Mouse (Mus musculus) lung, embryonic 16.5 days (tissue): ENCODE measurements around the gene Slco1a1. TPM values are rescaled to one million over a fixed set of nuclear protein-coding genes. Genes with fewer than 3 reads are reported as not detected.

Source experiments
- ATAC-seq: fragments of 200-750 bp; cut with Nextera tagmentation; 2 replicates; pipeline ENCODE4 v1.8.0; 2017; ENCODE audit warnings: low read depth, mild to moderate bottlenecking, moderate library complexity
- H3K27ac ChIP-seq: fragments of 300-500 bp; sonication (generic); 2 replicates; pipeline ENCODE4 v1.5.1; 2014; ENCODE audit warnings: mild to moderate bottlenecking, control low read depth, low read length
- H3K27me3 ChIP-seq: fragments of 300-500 bp; sonication (generic); 2 replicates; pipeline ENCODE4 v1.6.1; 2014; ENCODE audit warnings: low read depth, low read length, mixed read lengths; ENCODE audit not compliant: control insufficient read depth, insufficient read depth
- H3K36me3 ChIP-seq: fragments of 300-500 bp; sonication (generic); 2 replicates; pipeline ENCODE4 v1.6.1; 2014; ENCODE audit warnings: low read length; ENCODE audit not compliant: control insufficient read depth, insufficient read depth
- H3K4me1 ChIP-seq: fragments of 300-500 bp; sonication (generic); replicated peaks from 2 replicates; pipeline ENCODE4 v1.6.1; 2014; ENCODE audit warnings: low read length, mixed read lengths; ENCODE audit not compliant: control insufficient read depth, insufficient read depth
- H3K4me2 ChIP-seq: fragments of 300-500 bp; sonication (generic); 2 replicates; pipeline ENCODE4 v1.6.1; 2014; ENCODE audit warnings: low read depth, low read length, control low read depth
- H3K4me3 ChIP-seq: fragments of 300-500 bp; sonication (generic); 2 replicates; pipeline ENCODE4 v1.5.1; 2014; ENCODE audit warnings: mild to moderate bottlenecking, low read length, control low read depth
- H3K9ac ChIP-seq: fragments of 300-500 bp; sonication (generic); 2 replicates; pipeline ENCODE4 v1.6.1; 2014; ENCODE audit warnings: low read length, control low read depth
- H3K9me3 ChIP-seq: fragments of 300-500 bp; sonication (generic); 2 replicates; pipeline ENCODE4 v1.6.1; 2016; ENCODE audit warnings: low read length; ENCODE audit not compliant: control insufficient read depth
- WGBS: fragments of 180-500 bp; shearing (Covaris S2); extraction: QIAGEN DNeasy Blood & Tissue Kit; methylation state at CpG from one replicate; pipeline ENCODE4 v1.1.7; 2014; 5-methylcytosine and 5-hydroxymethylcytosine counted together
- polyA plus RNA-seq: library from polyadenylated mRNA; unstranded; fragments of >200 nt; fragmentation: Nextera tagmentation; extraction: Ambion mirVana; gene quantifications from 2 replicates; pipeline ENCODE4 v1.2.1, GENCODE M21; 2015

Slco1a1 gene
- not detected in 2 replicates for polyA plus RNA-seq

- no peak within 1 kb of the TSS for H3K9ac ChIP-seq
- H3K27me3 ChIP-seq, result no peaks in the 10 kb centered on the region
- H3K36me3 ChIP-seq, result no peaks in the 10 kb centered on the region
- ATAC-seq, result no peak
- no peak within 1 kb of the TSS for H3K4me2 ChIP-seq
- no peak within 1 kb of the TSS for H3K27ac ChIP-seq
- H3K4me3 ChIP-seq, result no peak within 1 kb of the TSS
- no peaks in the 10 kb centered on the region for H3K9me3 ChIP-seq
- H3K4me1 ChIP-seq, result no peaks in the 10 kb centered on the region
Measured at GRCm38 (mm10) chr6:141946862-141947261, at the start of gene Slco1a1. TSS of gene Slco1a1 (minus strand) at chr6:141946962.

GRCm38 (mm10) chr6:141986772-141987171 is 40.0 kb upstream of the Slco1a1 start:
- no peaks in the 10 kb centered on the region for H3K9me3 ChIP-seq
- ATAC-seq, result no peak
- 99% methylated on average over 6 of the region's 6 CpGs for WGBS

GRCm38 (mm10) chr6:141984644-141985043 is 37.9 kb upstream of the Slco1a1 start:
- H3K36me3 ChIP-seq, result no peaks in the 10 kb centered on the region
- no peak overlapping the region for H3K4me2 ChIP-seq
- no peaks in the 10 kb centered on the region for H3K27me3 ChIP-seq
- no peak overlapping the region for H3K4me3 ChIP-seq
- H3K4me1 ChIP-seq, result no peaks in the 10 kb centered on the region
- no peak for ATAC-seq
- H3K9ac ChIP-seq, result no peak overlapping the region
- no peaks in the 10 kb centered on the region for H3K9me3 ChIP-seq
- WGBS, result 40% methylated on average over 3 of the region's 3 CpGs
- no peak overlapping the region for H3K27ac ChIP-seq

More at GRCm38 (mm10) chr6:141986772-141987171, 40.0 kb upstream of the Slco1a1 start:
- no peak overlapping the region for H3K4me2 ChIP-seq
- no peaks in the 10 kb centered on the region for H3K27me3 ChIP-seq
- H3K9ac ChIP-seq, result no peak overlapping the region
- H3K36me3 ChIP-seq, result no peaks in the 10 kb centered on the region
- no peak overlapping the region for H3K4me3 ChIP-seq
- H3K27ac ChIP-seq, result no peak overlapping the region
- no peaks in the 10 kb centered on the region for H3K4me1 ChIP-seq

- no peaks in the 10 kb centered on the region for H3K27me3 ChIP-seq
- H3K4me3 ChIP-seq, result no peak overlapping the region
- H3K27ac ChIP-seq, result no peak overlapping the region
- H3K4me2 ChIP-seq, result no peak overlapping the region
- WGBS, result 70% methylated on average over 1 of the region's 1 CpGs
- no peak overlapping the region for H3K9ac ChIP-seq
- ATAC-seq, result no peak
- no peaks in the 10 kb centered on the region for H3K9me3 ChIP-seq
- 0 out of 2 replicates have a peak, but pooled peaks cover 2% of the 10 kb centered on the region for H3K4me1 ChIP-seq
- no peaks in the 10 kb centered on the region for H3K36me3 ChIP-seq
Measured at GRCm38 (mm10) chr6:141962420-141962819, 15.7 kb upstream of the Slco1a1 start.

- H3K27me3 ChIP-seq, result no peaks in the 10 kb centered on the region
- H3K27ac ChIP-seq, result no peak overlapping the region
- H3K36me3 ChIP-seq, result no peaks in the 10 kb centered on the region
- H3K4me1 ChIP-seq, result 0 out of 2 replicates have a peak, but pooled peaks cover 2% of the 10 kb centered on the region
- no peak overlapping the region for H3K9ac ChIP-seq
- H3K4me3 ChIP-seq, result no peak overlapping the region
- no peak overlapping the region for H3K4me2 ChIP-seq
- H3K9me3 ChIP-seq, result no peaks in the 10 kb centered on the region
- 85% methylated on average over 3 of the region's 3 CpGs for WGBS
- ATAC-seq, result no peak
Measured at GRCm38 (mm10) chr6:141961861-141962260, 15.1 kb upstream of the Slco1a1 start.

- 35% methylated on average over 5 of the region's 5 CpGs for WGBS
- Histone ChIP-seq H3K4me3 (no peak overlapping the region), H3K27me3 (no peaks in the 10 kb centered on the region), H3K4me2 (no peak overlapping the region), H3K9ac (no peak overlapping the region), H3K27ac (no peak overlapping the region), H3K4me1 (0 out of 2 replicates have a peak, but pooled peaks cover 2% of the 10 kb centered on the region), H3K9me3 (no peaks in the 10 kb centered on the region), H3K36me3 (no peaks in the 10 kb centered on the region)
- no peak for ATAC-seq
Measured at GRCm38 (mm10) chr6:141960482-141960881, 13.7 kb upstream of the Slco1a1 start.

GRCm38 (mm10) chr6:141940451-141940850 is 6.3 kb downstream of the Slco1a1 start:
- Histone ChIP-seq H3K4me2 (no peak overlapping the region), H3K27ac (no peak overlapping the region), H3K9ac (no peak overlapping the region), H3K4me1 (no peaks in the 10 kb centered on the region), H3K4me3 (no peak overlapping the region), H3K9me3 (no peaks in the 10 kb centered on the region), H3K36me3 (no peaks in the 10 kb centered on the region), H3K27me3 (no peaks in the 10 kb centered on the region)
- 42% methylated on average over 1 of the region's 1 CpGs for WGBS
- no peak for ATAC-seq

- Histone ChIP-seq H3K27me3 (no peaks in the 10 kb centered on the region), H3K27ac (no peak overlapping the region), H3K9ac (no peak overlapping the region), H3K4me3 (no peak overlapping the region), H3K4me2 (no peak overlapping the region), H3K4me1 (no peaks in the 10 kb centered on the region), H3K36me3 (no peaks in the 10 kb centered on the region), H3K9me3 (no peaks in the 10 kb centered on the region; the same call in 1 of the 2 replicates)
- peak; percentile 62; the same call in 1 of the 2 replicates for ATAC-seq
- 61% methylated on average over 2 of the region's 2 CpGs for WGBS
Measured at GRCm38 (mm10) chr6:141898197-141898596, 48.6 kb downstream of the Slco1a1 start.

GRCm38 (mm10) chr6:141889723-141890122 is 57.0 kb downstream of the Slco1a1 start:
- no peak overlapping the region for H3K9ac ChIP-seq
- WGBS, result 56% methylated on average over 2 of the region's 2 CpGs
- no peak for ATAC-seq

GRCm38 (mm10) chr6:141888248-141888647 is 58.5 kb downstream of the Slco1a1 start:
- Histone ChIP-seq H3K4me3 (no peak overlapping the region), H3K4me2 (no peak overlapping the region), H3K36me3 (no peaks in the 10 kb centered on the region), H3K4me1 (no peaks in the 10 kb centered on the region), H3K9ac (no peak overlapping the region), H3K27me3 (no peaks in the 10 kb centered on the region), H3K9me3 (no peaks in the 10 kb centered on the region), H3K27ac (no peak overlapping the region)
- no peak for ATAC-seq
- WGBS, result 66% methylated on average over 2 of the region's 2 CpGs

More at GRCm38 (mm10) chr6:141889723-141890122, 57.0 kb downstream of the Slco1a1 start:
- Histone ChIP-seq H3K4me3 (no peak overlapping the region), H3K4me2 (no peak overlapping the region), H3K9me3 (no peaks in the 10 kb centered on the region), H3K36me3 (no peaks in the 10 kb centered on the region), H3K27ac (no peak overlapping the region), H3K4me1 (no peaks in the 10 kb centered on the region), H3K27me3 (no peaks in the 10 kb centered on the region)
